Mouse (Mus musculus): ENCODE measurements around the gene Gapdh.

DNA sequence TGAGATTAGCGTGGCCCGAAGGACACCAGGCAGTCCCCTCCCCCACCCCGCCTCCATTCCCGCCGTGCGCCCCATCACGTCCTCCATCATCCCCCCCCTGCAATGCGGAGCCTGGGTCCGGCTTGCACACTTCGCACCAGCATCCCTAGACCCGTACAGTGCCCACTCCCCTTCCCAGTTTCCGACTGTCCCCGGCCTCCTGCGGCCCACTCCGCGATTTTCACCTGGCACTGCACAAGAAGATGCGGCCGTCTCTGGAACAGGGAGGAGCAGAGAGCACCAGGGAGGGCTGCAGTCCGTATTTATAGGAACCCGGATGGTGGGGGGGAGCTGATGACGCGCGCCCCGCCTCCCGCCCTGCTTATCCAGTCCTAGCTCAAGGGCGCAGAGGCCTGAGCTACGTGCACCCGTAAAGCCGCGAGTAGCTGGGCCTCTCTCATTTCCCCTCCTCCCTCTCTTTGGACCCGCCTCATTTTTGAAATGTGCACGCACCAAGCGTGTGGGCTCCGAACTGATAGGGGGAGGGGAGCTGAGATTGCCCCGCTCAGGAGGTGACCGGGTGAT is 857 bp downstream of the Gapdh start:
- TF ChIP-seq CTCF (IDR thresholded peaks at IDR 0.05) (no peak), EP300 (IDR thresholded peaks at IDR 0.05; ENCODE audit: insufficient read depth, low read depth, low read length) (peak; percentile 13; the same call in 1 of the 2 replicates)

All from heart, adult 2 months (tissue).